Mouse (Mus musculus) myocyte (in vitro differentiated cells): Measurements from ENCODE around the gene Usp48.

ENCODE experiments used
- CEBPB ChIP-seq: IDR thresholded peaks from 2 replicates; pipeline ENCODE4 v1.6.1; 2011; ENCODE audit warnings: mild to moderate bottlenecking, moderate library complexity; ENCODE audit not compliant: poor library complexity, insufficient read depth, severe bottlenecking
- E2F4 ChIP-seq: IDR thresholded peaks from one replicate; pipeline ENCODE4 v1.6.1; 2011; ENCODE audit warnings: mild to moderate bottlenecking, control low read depth, moderate library complexity; ENCODE audit not compliant: insufficient read depth
- MAX ChIP-seq: IDR thresholded peaks from one replicate; pipeline ENCODE4 v1.6.1; 2011; ENCODE audit warnings: low read depth, mild to moderate bottlenecking, control low read depth
- MYOD1 ChIP-seq, 3 experiments: IDR thresholded peaks; one replicate each; pipeline ENCODE4 v1.6.1; 2011; ENCODE audit warnings: control low read depth in 2 of 3, low read depth in 2 of 3, mild to moderate bottlenecking in 2 of 3, moderate library complexity in 1 of 3; ENCODE audit not compliant: insufficient read length in 2 of 3, control insufficient read depth in 1 of 3
- MYOG ChIP-seq, 3 experiments: IDR thresholded peaks; one replicate each; pipeline ENCODE4 v1.6.1; 2011; ENCODE audit warnings: control low read depth in 2 of 3, low read depth in 2 of 3, mild to moderate bottlenecking in 2 of 3; ENCODE audit not compliant: insufficient read length in 2 of 3, control insufficient read depth in 1 of 3, insufficient read depth in 1 of 3
- POLR2A ChIP-seq: IDR thresholded peaks from one replicate; pipeline ENCODE4 v1.6.1; 2011; ENCODE audit warnings: low read depth, mild to moderate bottlenecking, control low read depth, moderate library complexity; ENCODE audit not compliant: insufficient read length
- POLR2AphosphoS2 ChIP-seq: IDR thresholded peaks from one replicate; pipeline ENCODE4 v1.6.1; 2011; ENCODE audit warnings: low read depth, control low read depth; ENCODE audit not compliant: insufficient read length
- SRF ChIP-seq: IDR thresholded peaks from one replicate; pipeline ENCODE4 v1.6.1; 2011; ENCODE audit warnings: low read depth; ENCODE audit not compliant: control insufficient read depth, insufficient read length
- TCF12 ChIP-seq: IDR thresholded peaks from one replicate; pipeline ENCODE4 v1.6.1; 2011; ENCODE audit warnings: mild to moderate bottlenecking, control low read depth; ENCODE audit not compliant: poor library complexity, insufficient read depth, severe bottlenecking
- TCF3 ChIP-seq: IDR thresholded peaks from one replicate; pipeline ENCODE4 v1.6.1; 2011; ENCODE audit warnings: low read depth, control low read depth; ENCODE audit not compliant: insufficient read length
- USF1 ChIP-seq: IDR thresholded peaks from one replicate; pipeline ENCODE4 v1.6.1; 2011; ENCODE audit warnings: low read depth, mild to moderate bottlenecking, control low read depth, moderate library complexity

DNA sequence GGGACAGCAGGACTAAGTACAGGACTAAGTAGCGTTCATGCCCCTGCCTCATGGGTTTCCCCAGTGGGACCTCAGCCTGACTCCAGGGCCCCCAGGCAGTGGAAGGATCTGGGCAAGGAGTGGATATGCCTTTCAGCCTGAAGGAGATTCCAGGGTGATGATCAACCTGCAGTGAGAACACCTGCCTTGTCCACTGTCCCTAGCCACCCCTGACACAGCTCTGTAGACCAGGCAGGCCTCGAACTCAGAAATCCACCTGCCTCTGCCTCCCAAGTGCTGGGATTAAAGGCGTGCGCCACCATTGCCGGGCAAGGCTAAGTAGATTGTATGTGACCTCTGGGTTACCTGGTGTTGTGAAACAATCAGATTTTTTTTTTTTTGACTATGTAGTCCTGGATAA is 72.2 kb downstream of the Usp48 start:
- TF ChIP-seq USF1 (no peak), POLR2A (no peak), TCF12 (no peak), CEBPB (no peak), MYOG (IDR thresholded peaks at IDR 0.05; ENCODE audit: control insufficient read depth in 1 of 3, insufficient read depth in 1 of 3, insufficient read length in 2 of 3, low read depth in 2 of 3) (no peak), POLR2AphosphoS2 (no peak), TCF3 (no peak), E2F4 (no peak), MYOD1 (IDR thresholded peaks at IDR 0.05; ENCODE audit: control insufficient read depth in 1 of 3, insufficient read length in 2 of 3, low read depth in 2 of 3) (no peak), MAX (no peak), SRF (no peak)
